Mouse (Mus musculus): ENCODE data around the gene Hsd17b11. TPM values are rescaled to one million over a fixed set of nuclear protein-coding genes. Genes with fewer than 3 reads are reported as not detected.
"Not testable (repeated sequence)": the region's sequence is repeated elsewhere in the genome, so short reads cannot be mapped to it uniquely, and the experiment has no call there.

Gene Hsd17b11
- polyA plus RNA-seq, 2 experiments from 2014 or later = 4.3 to 5.2 TPM

- ATAC-seq = no peak
Measured at GRCm38 (mm10) chr5:103977907-103978570, 43.7 kb downstream of the Hsd17b11 start.

DNA sequence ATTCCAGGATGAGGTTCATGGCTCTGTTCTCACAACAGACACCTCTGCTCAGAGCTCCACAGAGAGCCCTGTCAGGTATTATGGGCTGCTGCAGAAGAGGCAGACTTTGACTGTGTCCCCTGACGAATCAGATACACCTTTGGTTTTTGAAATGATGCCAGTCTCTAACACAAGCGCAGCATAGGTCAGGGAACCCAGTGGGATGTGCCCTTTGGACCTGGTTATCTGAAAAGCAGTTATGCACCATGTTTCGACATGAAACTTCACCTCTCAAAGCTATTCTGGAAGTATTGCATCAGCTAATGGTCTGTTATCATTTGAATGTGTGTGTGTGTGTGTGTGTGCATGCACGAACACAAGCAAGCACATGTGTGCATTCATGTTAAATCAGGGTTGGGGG, 44.4 kb downstream of the Hsd17b11 start, which contains the start of gene Hsd17b13:
Gene Hsd17b13 (minus strand): TSS at position 114 of the 400 bp plus-strand sequence.
- no peak for ATAC-seq

DNA sequence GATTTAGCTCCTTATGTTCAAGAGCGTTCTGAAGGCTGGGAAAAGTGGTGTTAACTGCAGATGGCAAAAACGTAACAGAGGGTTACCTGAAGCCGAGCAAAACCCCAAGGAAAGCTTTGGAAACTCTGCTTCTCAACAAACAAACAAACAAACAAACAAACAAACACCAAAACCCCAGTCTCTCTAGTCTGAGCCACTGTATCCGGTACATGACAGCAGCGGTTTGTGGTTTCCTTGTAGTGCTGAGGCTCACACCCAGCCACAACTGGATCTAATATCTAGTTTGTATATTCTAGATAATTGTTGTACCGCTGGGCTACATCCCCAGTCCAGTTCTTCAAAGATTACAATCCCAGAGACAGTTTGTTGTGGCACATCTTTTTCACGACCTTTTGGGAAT, 46.0 kb downstream of the Hsd17b11 start:
- peak; percentile 53 for ATAC-seq

DNA sequence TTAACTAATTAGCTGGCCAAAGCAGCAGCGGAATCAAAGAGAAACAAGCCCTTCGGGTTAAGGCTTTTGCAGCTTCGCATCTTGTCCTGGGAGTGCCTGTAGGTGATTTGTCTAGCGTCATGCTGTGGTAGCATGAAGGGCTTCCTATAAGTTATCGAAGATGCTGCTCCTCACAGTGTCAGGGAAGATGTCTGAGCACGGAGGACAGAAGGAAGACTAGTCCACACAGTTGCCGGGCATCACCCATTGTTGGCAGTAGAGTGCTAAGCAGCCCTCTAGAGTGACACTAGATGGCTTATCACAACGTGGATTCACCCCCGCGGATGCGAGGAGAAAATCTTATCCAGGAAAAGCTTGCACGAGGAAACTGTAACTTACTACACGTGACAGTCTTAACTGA, 48.9 kb downstream of the Hsd17b11 start:
- peak; percentile 17 for ATAC-seq

DNA sequence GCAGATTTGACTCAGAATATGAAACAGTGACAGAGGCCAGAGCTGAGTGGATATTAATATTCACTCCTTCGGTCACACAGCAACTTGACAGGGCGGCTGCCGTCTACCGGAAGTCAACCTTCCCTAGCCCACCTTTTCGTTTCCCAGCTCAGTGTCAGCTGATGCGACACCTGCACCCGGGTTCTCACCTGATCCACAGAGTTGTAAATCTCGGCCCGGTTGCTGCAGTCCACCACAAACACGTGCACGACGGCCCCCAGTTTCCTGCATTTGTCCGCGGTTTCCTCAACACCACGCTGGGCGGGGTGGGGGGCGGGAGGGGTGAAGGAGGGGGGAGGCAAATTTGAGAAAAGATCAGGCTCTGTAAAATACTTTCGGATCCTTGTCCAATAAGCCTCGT, 49.3 kb downstream of the Hsd17b11 start:
- peak; percentile 17 for ATAC-seq

- no peak for ATAC-seq
Measured at GRCm38 (mm10) chr5:103971051-103971450, 50.7 kb downstream of the Hsd17b11 start.

DNA sequence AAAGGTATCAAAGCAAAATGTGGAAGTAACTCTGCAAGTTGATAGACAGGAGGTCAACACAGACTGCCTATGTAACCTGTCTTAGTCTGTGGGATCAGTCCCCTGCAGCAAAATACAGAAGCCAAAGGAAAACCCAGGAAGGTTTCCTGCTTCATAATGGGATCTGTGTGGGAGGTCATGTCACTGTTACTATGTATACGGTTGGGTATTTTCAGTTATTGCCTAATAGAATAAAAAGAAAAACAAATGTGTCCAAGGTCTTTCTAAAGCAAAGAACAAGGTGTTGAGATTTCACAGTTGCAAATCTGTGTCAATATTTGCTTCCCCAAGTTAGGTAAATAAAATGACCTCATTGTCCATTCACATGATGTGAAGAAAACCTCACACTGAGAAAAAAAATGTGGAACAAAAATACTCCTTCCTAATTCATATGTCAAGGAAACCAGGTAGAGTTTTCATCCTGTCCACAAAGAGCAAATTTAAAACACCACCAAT, 58.7 kb downstream of the Hsd17b11 start:
- no peak for ATAC-seq

GRCm38 (mm10) chr5:103954638-103955037, 67.1 kb downstream of the Hsd17b11 start:
- ATAC-seq = no peak

- no peak for ATAC-seq
Measured at GRCm38 (mm10) chr5:103953135-103954083, 68.3 kb downstream of the Hsd17b11 start.

- not testable (repeated sequence) for ATAC-seq
Measured at GRCm38 (mm10) chr5:103950138-103950537, 71.6 kb downstream of the Hsd17b11 start.

GRCm38 (mm10) chr5:103943183-103943582, 78.5 kb downstream of the Hsd17b11 start:
- ATAC-seq = no peak

DNA sequence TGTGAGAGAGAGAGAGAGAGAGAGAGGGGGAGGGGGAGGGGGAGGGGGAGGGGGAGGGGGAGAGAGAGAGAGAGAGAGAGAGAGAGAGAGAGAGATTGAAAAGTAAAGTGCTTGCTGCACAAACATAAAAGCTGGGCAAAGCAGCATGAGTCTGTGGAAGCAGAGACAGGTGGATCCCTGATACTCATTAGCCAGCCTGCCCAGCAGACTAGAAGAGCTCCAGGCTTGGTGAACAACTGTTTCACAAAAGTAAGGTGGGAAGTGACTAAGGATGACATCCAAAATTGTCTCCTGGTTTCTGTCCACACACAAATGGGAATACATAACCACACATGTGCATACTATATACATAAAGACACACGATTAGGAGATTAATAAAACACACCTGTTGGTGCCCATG, 81.9 kb downstream of the Hsd17b11 start:
- ATAC-seq = no peak

Other genes with a start within 250 kb of the Hsd17b11 start
- gene Klhl8, start 110.7 kb downstream of the Hsd17b11 start, polyA plus RNA-seq (2017; shearing (Covaris generic)) = 1 to 10 TPM in 1 of 2 experiments, under 1 TPM in 1; 0.77 to 1.0 TPM
- gene Hsd17b13, start 44.5 kb downstream of the Hsd17b11 start, polyA plus RNA-seq (2017; shearing (Covaris generic)) = not detected
- gene Nudt9, start 24.4 kb upstream of the Hsd17b11 start, polyA plus RNA-seq (2017; shearing (Covaris generic)) = 10 to 100 TPM; 13.5 to 22.6 TPM
- gene Gm17660, start 55.7 kb upstream of the Hsd17b11 start, polyA plus RNA-seq (2017; shearing (Covaris generic)) = not detected
- gene Sparcl1, start 91.8 kb upstream of the Hsd17b11 start, polyA plus RNA-seq (2017; shearing (Covaris generic)) = not detected
- gene Dspp, start 148.8 kb upstream of the Hsd17b11 start, polyA plus RNA-seq (2017; shearing (Covaris generic)) = not detected
- not detected for gene Dmp1, start 180.7 kb upstream of the Hsd17b11 start, polyA plus RNA-seq (2017; shearing (Covaris generic))